Mouse (Mus musculus) stomach, postnatal 0 days (tissue): ENCODE data around the gene Sesn1. TPM values are rescaled to one million over a fixed set of nuclear protein-coding genes. Genes with fewer than 3 reads are reported as not detected.

Experiments
- ATAC-seq: fragments of 200-750 bp; cut with Nextera tagmentation; 2 replicates; pipeline ENCODE4 v1.8.0; 2017; ENCODE audit not compliant: low FRiP score, low TSS enrichment
- DNase-seq: peaks from one replicate; pipeline ENCODE4 v3.0.0-alpha.2; 2016; ENCODE audit warnings: low spot score
- H3K27ac ChIP-seq: fragments of 300-500 bp; sonication (generic); replicated peaks from 2 replicates; pipeline ENCODE4 v1.5.1; 2014; ENCODE audit warnings: mild to moderate bottlenecking, control low read depth
- H3K27me3 ChIP-seq: fragments of 300-500 bp; sonication (generic); 2 replicates; pipeline ENCODE4 v1.6.1; 2014; ENCODE audit warnings: low read length; ENCODE audit not compliant: control insufficient read depth, insufficient read depth
- H3K36me3 ChIP-seq: fragments of 300-500 bp; sonication (generic); 2 replicates; pipeline ENCODE4 v1.6.1; 2014; ENCODE audit warnings: low read length, mixed read lengths; ENCODE audit not compliant: control insufficient read depth, insufficient read depth
- H3K4me1 ChIP-seq: fragments of 300-500 bp; sonication (generic); replicated peaks from 2 replicates; pipeline ENCODE4 v1.6.1; 2014; ENCODE audit warnings: antibody characterized with exemption; ENCODE audit not compliant: control insufficient read depth, insufficient read depth
- H3K4me2 ChIP-seq: fragments of 300-500 bp; sonication (generic); replicated peaks from 2 replicates; pipeline ENCODE4 v1.6.1; 2014; ENCODE audit warnings: low read depth, mild to moderate bottlenecking, control low read depth, moderate library complexity
- H3K4me3 ChIP-seq: fragments of 300-500 bp; sonication (generic); 2 replicates; pipeline ENCODE4 v1.5.1; 2014; ENCODE audit warnings: low read depth, low read length, control low read depth
- H3K9ac ChIP-seq: fragments of 300-500 bp; sonication (generic); 2 replicates; pipeline ENCODE4 v1.6.1; 2014; ENCODE audit warnings: mild to moderate bottlenecking, low read length, control low read depth, mixed read lengths
- H3K9me3 ChIP-seq: fragments of 300-500 bp; sonication (generic); 2 replicates; pipeline ENCODE4 v1.6.1; 2016; ENCODE audit warnings: low read length; ENCODE audit not compliant: control insufficient read depth
- CTCF ChIP-seq: IDR thresholded peaks from 2 replicates; pipeline ENCODE4 v1.5.1; 2016; ENCODE audit warnings: antibody characterized with exemption, low read depth, mild to moderate bottlenecking, moderate library complexity
- EP300 ChIP-seq: optimal IDR thresholded peaks from 2 replicates; pipeline ENCODE3; 2016; ENCODE audit warnings: antibody characterized with exemption
- WGBS: fragments of 180-500 bp; shearing (Covaris S2); extraction: QIAGEN DNeasy Blood & Tissue Kit; methylation state at CpG from one replicate; pipeline ENCODE4 v1.1.7; 2014; 5-methylcytosine and 5-hydroxymethylcytosine counted together
- polyA plus RNA-seq: library from polyadenylated mRNA; unstranded; fragments of >200 nt; fragmentation: Nextera tagmentation; extraction: Ambion mirVana; gene quantifications from 2 replicates; pipeline ENCODE4 v1.2.1, GENCODE M21; 2015

Sesn1 gene
- polyA plus RNA-seq, 1 experiment from 2014 or later, result 20.1 TPM

DNA sequence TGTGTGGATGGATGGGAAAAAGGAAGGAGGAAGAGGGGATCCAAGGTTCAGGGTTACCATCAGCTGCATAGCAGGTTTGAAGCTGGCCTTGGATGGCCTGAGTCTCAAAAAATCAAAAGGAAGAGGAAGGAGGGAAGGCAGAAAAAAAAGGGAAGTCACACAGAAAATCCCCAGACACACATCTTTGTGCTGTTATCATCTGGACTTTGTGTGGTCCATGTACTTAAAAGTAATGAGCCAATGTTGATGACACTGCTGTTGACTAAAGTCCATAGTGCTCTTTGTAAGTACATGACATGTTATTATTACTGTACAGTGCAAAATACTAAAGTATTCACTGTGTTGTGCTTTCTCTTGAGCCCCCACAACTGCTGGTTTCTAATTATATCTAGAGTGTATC, 86.7 kb downstream of the Sesn1 start:
- no peak overlapping the region for H3K4me3 ChIP-seq
- no peak overlapping the region for H3K27ac ChIP-seq
- ATAC-seq, result no peak
- DNase-seq, result no peak
- no peak for TF ChIP-seq CTCF
- 0 out of 2 replicates have a peak, but pooled peaks cover 2% of the 10 kb centered on the region for H3K4me1 ChIP-seq
- peaks cover 12% of the 10 kb centered on the region for H3K36me3 ChIP-seq
- H3K4me2 ChIP-seq, result no peak overlapping the region
- no peaks in the 10 kb centered on the region for H3K9me3 ChIP-seq
- no peak overlapping the region for H3K9ac ChIP-seq
- H3K27me3 ChIP-seq, result no peaks in the 10 kb centered on the region

DNA sequence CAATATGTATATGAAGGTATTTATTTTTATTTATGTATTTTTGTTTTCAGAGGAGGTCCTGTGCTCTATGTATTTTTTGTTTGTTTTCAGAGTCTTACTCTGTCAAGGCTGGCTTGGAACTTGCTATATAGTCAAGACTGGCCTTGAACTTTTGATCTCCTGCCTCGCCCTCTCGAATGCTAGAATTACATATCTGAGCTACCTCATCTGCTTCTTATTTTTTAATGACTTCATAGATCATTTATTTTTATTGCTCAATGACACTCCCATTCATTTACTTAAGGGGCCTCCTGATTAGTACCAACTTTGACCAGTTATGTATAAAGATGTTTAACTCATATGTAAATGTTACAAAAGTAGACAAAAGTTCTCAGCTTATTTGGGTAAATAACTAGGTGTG, 87.1 kb downstream of the Sesn1 start:
- Histone ChIP-seq H3K4me1 (0 out of 2 replicates have a peak, but pooled peaks cover 2% of the 10 kb centered on the region), H3K36me3 (peaks cover 12% of the 10 kb centered on the region), H3K4me3 (no peak overlapping the region), H3K27ac (no peak overlapping the region), H3K4me2 (no peak overlapping the region), H3K9ac (no peak overlapping the region), H3K27me3 (no peaks in the 10 kb centered on the region), H3K9me3 (no peaks in the 10 kb centered on the region)
- ATAC-seq, result no peak
- 92% methylated on average over 2 of the region's 2 CpGs for WGBS
- TF ChIP-seq EP300, result no peak
- TF ChIP-seq CTCF, result no peak
- no peak for DNase-seq

DNA sequence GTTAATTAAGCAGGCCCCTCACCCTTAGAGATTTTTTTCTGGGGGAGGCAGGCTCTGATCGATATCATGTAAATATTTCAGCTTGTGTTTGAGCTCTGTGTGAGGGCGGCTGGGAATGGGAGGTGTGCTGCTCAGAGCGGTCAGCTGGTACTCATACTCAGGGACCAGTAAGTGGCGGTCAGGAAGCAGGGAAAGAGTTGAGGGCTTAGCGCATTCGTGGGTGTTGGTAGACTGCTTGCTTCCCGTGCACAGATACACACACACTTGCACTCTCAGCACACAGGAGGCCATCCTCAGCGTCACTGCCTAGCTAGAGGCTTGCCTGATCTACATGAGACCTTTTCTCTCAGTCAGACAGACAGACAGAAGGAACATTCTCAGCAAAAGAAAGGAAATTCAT, 91.7 kb downstream of the Sesn1 start:
- ATAC-seq, result no peak
- 82% methylated on average over 8 of the region's 8 CpGs for WGBS

DNA sequence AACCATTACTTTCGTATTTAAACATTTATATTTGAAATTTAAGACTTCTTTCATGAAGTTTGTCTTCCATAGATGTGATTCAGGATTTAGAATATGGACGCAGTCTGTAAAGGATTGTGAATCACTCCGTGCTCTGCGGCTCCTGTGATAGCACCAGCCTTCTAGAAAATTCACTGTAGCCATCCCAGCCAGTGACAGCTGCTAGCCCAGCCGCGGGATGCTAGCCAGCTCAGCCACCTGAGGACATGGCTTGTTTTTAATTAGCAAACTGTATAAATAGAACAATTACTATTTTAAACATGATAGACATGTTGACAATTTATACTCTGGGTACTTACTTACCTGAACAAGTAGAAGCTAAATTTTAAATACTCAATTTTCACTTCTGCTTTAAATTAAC, 92.1 kb downstream of the Sesn1 start:
- Histone ChIP-seq H3K4me1 (no peaks in the 10 kb centered on the region), H3K9ac (no peak overlapping the region), H3K27me3 (no peaks in the 10 kb centered on the region), H3K27ac (no peak overlapping the region), H3K4me3 (no peak overlapping the region), H3K9me3 (no peaks in the 10 kb centered on the region), H3K36me3 (peaks cover 32% of the 10 kb centered on the region), H3K4me2 (no peak overlapping the region)
- DNase-seq, result no peak
- TF ChIP-seq EP300 (no peak), CTCF (no peak)
- 96% methylated on average over 6 of the region's 6 CpGs for WGBS
- ATAC-seq, result no peak

More for the DNA sequence above, 91.7 kb downstream of the Sesn1 start:
- H3K4me1 ChIP-seq, result no peaks in the 10 kb centered on the region
- no peak overlapping the region for H3K27ac ChIP-seq
- H3K9me3 ChIP-seq, result no peaks in the 10 kb centered on the region
- TF ChIP-seq CTCF, result no peak
- no peak for TF ChIP-seq EP300
- no peak for DNase-seq
- H3K4me2 ChIP-seq, result no peak overlapping the region
- H3K9ac ChIP-seq, result no peak overlapping the region
- peaks cover 31% of the 10 kb centered on the region for H3K36me3 ChIP-seq
- H3K27me3 ChIP-seq, result no peaks in the 10 kb centered on the region
- no peak overlapping the region for H3K4me3 ChIP-seq

DNA sequence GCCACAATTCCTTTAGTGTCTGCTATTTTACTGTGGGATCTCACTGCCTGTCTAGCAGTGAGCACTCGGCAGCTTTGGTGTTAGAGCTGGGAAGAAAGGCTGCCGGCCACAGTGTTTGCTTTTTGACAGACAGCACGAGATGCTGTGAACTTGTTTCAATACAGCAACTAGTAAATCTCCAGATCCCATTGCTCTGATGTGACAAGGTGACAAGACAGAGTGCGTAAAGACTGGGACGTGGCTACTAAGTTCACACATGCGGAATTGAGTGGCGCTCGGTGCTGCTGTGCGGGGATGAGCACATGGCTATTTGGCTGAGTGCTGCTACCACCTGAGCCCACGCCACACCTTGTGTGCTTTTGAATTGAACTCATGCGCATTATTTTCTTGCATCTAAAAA, 97.7 kb downstream of the Sesn1 start:
- H3K9me3 ChIP-seq, result no peaks in the 10 kb centered on the region
- WGBS, result 80% methylated on average over 11 of the region's 11 CpGs
- peaks cover 32% of the 10 kb centered on the region for H3K36me3 ChIP-seq
- no peaks in the 10 kb centered on the region for H3K4me1 ChIP-seq
- no peak overlapping the region for H3K4me3 ChIP-seq
- ATAC-seq (no peak), DNase-seq (no peak)
- no peaks in the 10 kb centered on the region for H3K27me3 ChIP-seq
- H3K4me2 ChIP-seq, result no peak overlapping the region
- H3K27ac ChIP-seq, result no peak overlapping the region
- no peak overlapping the region for H3K9ac ChIP-seq
- TF ChIP-seq EP300, result no peak
- no peak for TF ChIP-seq CTCF

DNA sequence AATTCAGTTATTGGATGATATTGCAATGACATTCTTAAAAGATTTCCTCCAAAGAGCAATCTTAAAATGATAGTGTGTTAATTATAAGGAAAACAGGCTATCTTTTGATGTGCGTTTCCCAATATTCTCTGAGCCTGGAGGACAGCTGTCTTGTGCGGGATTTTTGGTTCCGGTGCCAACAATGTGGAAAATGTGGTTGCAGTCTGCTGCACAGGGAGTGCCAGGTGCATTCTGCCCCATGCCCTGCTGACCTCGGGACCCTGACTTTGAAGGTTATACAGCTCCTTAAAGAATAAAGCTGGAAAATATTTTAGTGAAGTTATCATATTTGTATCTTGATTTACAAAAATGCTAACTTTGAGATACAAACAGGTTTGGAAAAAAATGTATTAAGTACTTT, 98.2 kb downstream of the Sesn1 start:
- no peaks in the 10 kb centered on the region for H3K27me3 ChIP-seq
- WGBS, result 89% methylated on average over 4 of the region's 4 CpGs
- peaks cover 28% of the 10 kb centered on the region for H3K36me3 ChIP-seq
- no peak for TF ChIP-seq EP300
- TF ChIP-seq CTCF, result no peak
- DNase-seq, result no peak
- no peak overlapping the region for H3K4me3 ChIP-seq
- no peak overlapping the region for H3K27ac ChIP-seq
- no peaks in the 10 kb centered on the region for H3K4me1 ChIP-seq
- H3K9me3 ChIP-seq, result no peaks in the 10 kb centered on the region
- H3K4me2 ChIP-seq, result no peak overlapping the region
- no peak for ATAC-seq
- H3K9ac ChIP-seq, result no peak overlapping the region
